Mouse (Mus musculus): ENCODE data around the gene Kirrel3. TPM values are rescaled to one million over a fixed set of nuclear protein-coding genes. Genes with fewer than 3 reads are reported as not detected.

Gene Kirrel3
- total RNA-seq, 4 experiments from 2014 or later = 0.41 to 1.6 (median 0.80) TPM

DNA sequence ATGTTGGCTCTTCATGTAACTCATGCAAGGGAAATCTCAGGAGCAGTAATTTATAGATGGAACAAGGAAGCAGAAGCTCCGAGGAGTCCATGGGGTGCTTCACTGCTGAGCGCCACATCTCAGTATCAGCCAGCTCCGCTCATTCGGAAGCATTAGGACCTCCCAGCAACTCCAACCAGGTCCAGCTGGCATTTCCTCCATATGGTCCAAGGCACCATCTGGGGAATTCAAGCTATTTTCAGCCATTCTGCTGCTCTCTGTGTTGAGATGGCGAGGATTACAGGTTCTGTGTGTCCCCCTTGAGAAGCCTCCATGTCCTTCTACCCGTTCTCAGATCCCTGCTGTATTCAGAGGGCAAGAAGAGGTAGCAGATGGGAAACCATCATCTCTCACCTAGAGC is 419.5 kb downstream of the Kirrel3 start:
- no peak for DNase-seq

DNA sequence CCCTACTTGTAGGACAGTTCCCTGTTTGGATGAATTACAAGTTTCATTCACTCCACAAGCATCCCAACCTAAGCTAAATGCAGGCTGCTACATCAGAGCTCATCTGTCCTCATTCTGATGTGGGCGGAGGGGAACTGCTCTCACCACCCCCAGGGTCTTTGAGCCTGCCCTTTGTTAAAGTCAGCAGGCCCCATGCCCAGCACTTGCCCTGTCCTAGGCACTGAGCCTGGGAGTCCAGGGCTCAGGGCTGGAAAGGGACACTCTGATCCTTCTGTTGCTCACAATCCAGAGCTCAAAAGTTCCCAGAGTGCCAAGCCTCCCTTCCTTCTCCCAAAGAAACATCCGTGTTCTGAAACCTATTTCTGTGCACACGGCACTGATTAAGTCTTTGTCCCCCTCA is 422.3 kb downstream of the Kirrel3 start:
- no peak for DNase-seq

DNA sequence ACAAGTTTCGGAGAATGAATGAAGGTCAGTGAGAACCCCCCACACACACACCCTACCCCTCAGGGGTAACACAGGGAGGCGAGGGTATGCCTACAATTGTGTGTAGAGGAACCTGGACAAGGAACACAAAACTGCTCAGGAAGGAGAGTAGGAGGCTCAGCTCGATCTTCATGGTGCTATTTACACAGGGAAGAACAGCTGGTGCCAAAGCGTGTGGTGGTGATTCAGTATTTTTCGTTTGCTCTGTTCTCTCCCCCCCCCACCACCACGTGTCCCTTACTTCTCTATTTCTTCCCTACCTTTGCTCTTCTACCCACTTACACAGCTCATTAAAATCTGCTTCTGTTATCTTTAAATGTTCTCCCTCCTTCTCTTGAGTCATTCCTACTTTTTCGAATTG is 426.1 kb downstream of the Kirrel3 start:
- no peak for DNase-seq

DNA sequence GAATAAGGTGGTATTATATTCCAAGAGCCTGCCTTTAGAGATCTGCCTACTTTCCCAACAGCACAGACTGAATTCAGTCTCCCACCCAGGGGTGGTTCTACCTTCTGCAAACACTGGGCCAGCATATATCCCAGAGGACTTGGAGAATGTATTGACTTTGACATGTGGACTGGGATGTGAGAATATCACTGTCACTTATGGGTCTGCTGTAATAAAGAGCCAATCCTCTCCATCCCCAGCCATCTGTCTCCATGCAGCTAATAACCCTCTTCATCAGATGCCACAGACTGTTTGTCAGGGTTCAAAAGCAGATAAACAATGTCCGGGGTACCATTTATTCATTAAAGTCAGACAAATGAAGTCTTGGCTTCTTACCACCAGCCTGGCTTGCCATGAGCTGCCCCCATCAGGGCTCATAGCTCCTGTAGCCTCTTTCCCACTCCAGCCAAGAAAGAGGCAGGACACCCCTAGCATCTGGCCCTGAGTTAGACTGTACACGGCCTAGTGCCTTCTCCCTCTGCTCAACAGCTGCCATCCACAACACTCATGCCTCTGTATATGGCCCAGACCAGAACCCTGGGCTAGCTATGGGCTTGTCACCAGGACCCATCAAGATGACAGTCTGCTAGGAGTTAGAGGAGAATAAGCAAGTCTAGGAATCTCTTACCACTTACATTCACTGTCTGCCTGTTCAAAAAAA is 426.7 kb downstream of the Kirrel3 start:
- DNase-seq = no peak

DNA sequence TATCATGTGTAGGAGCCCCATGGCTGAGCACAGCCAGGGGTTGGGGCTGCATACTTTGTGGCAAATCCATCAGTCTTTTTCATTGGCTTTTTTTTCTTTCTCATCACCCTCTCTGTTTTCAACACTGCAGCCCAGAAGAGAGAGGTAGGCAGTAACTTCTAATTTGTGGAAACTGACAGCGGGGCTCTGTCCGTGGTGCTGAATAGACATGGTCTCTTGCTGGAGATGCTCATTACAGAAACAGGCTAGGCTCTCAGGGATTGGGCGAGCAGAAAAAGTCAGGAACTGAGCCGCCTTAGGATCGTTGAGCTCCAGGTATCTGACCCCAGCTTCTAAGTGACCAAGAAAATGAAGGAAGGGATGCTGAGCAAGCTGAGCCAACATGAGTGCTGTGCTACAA is 427.3 kb downstream of the Kirrel3 start:
- DNase-seq = peak; percentile 20

DNA sequence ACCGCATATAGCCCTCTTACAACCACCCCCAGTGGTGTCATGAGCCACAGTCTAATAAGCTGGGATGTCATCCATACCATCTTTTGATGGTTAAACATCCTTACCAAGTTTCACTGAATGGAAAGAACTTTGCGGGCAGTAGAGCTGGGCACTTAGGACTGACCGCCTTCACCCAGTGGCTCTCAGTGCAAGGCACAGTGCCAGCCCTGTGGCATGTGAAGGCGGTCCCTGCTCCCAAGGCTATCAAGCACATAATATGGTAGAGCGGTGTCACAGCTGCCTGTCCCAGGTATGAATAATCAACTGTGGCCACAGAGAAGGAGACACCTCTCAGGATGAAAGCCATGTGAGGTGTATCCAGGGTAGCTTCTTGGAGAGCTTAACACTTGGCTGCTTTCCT is 433.3 kb downstream of the Kirrel3 start:
- DNase-seq = no peak

DNA sequence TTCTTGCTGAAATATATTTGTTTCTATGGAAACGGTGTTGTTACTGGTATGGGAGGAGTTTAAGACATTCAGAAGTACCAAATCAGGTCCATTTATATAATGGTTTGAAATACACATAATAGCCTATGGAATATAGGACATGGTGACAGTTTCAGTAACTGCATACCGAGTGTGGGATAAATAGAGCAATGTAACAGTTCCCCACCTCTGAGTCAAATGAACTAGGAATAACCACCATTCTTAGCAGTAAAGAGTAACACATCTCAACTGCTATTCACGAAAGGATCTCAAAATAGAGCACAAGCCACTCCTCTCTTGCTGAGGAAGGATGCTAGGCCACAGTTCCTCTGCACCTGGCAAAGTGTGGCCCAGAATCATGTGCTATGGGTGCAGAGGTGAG is 434.4 kb downstream of the Kirrel3 start:
- no peak for DNase-seq

DNA sequence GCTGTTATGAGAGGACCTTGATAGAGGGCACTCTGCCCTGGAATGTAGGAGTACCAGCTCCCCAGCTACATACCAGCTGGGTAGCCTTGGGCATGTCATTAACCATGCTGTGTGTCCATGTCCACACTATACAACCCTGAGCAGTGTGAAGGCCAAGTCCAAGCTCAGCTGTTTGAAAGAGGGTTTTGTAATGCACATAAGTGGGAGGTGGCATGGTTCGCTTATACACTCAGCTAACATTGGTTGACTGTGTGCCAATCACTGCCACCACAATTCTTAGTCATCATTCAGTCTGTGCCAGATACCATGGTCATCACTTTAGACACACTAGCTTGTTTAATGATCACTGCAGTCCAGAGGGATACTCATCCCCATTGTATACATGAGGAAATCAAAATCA is 436.2 kb downstream of the Kirrel3 start:
- peak; percentile 53 for DNase-seq

DNA sequence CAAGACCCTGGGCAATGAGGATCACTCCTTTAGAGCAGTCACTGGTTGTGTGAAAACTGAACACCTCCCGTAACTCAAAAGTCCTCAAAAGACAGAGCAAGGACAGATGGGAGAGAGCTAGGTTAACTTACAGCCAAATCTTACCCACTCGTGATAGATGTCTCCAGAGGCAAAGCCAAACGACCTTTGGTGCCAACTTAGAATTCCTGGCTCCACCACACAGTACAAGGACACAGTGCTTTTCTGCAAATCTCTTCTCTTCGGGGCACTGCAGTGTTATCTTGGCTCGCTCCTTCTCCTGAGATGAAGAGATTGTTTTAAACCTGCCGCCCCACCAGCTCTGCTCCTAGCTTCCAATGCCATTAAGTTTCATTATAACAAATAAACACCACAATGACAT is 437.0 kb downstream of the Kirrel3 start:
- DNase-seq = no peak

DNA sequence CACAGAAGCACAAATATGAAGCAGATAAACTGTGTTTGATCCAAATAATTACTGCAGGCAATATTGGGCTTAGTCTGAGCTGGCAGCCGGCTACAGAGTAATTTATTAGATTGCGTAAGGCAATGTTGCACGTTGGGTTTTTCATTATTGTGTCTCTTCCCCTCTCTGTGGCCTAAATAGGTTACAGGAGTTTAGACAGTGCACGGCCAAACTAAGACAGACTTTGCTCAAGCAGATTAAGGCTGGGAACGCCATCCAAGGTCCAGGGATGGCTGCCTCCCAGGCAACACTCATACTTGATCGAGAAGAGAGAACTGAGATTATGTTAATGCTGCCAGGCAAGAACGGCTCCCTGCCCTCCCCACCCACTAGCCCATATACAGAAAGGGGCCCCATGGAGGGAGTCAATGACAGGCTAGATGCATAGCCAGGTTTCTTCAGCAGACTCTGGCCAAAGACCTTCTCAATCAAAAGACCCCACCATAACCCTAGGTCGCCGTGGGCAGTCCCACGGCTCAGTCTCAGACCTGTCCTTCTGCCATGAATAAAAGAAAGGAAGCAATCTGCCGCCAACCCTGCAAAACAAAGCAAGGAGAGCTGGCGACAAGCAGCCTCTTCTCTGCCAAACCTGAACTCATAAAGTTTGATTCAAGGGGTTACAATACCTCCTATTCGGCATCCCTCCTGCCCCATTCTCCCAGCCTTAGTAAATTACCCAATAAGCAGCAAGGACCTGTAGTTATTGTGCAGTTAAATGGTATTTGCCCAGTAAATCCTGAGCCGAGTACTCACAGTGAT is 437.6 kb downstream of the Kirrel3 start:
- DNase-seq = no peak

DNA sequence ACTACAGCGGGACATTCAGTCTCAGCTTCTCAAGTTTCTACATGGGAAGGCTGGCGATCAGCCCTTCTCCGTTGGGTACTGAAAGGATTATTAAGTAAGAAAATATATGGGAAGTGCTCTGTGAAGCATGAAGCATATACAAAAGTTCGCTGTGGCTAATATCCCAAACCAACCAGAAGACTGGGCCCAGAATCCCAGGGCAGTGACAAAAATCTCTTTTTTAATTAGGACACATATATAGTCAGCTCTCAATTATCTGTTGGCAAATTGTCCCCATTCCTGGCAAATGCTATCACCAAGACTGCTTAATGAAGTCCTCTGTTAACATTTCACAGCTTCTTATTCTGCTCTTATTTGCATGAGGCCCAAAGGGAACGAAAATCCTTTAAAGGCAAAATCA is 439.9 kb downstream of the Kirrel3 start:
- DNase-seq = no peak

DNA sequence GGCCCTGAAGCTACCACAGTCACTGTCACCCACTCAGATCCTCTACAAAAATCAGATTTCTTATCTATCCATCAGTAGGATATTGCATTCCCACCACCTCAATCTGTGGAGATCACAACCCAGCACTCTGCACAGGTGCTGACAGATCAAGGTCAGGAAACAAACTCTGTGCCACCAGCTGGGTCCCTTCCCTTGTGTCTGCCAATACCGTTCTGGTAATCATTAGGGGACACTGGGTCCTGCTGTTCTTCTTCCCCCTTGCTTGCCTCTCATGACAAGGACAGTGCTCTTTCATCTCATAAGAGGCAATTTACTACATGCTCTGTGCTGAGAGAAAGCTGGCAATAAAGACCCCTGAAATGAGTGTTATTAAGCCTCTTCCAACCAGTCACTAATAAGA is 444.7 kb downstream of the Kirrel3 start:
- DNase-seq = no peak

DNA sequence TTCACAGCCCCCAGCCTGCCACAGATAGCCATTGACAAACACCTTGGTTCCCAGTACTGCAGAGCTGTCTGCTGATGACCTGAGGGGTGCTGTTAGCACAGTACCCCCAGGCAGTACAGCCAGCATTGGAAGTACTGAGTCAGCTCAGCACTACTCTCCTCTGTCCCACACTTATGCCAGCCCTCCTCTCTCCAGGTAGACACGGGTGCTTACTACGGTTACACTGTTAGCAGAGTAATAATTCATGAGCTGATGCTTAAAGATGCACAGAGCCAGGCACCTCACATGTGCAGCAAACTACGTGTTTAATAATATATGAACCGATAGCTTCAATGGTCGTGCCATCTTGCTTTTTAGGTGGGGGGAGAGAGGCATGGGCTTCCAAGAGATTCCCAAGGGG is 452.4 kb downstream of the Kirrel3 start:
- DNase-seq = no peak

DNA sequence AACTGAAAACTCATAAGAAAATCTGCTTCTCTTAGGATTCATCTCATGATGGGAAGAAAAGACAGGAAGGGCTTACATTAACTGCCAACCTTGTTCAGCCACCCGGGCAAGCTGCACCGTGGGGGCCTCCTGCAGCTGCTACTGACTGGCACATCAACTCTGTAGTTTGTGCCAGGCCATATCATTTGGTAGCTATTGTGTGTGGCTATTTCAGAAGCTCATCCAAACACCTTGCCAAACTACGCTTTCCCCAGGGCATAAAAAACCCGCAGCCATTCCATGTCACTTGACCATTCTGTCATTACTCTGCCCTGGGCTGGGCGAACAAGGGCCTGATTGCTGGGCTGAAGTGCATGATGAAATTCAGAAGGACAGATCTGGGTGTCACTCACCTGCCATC is 453.9 kb downstream of the Kirrel3 start:
- no peak for DNase-seq

DNA sequence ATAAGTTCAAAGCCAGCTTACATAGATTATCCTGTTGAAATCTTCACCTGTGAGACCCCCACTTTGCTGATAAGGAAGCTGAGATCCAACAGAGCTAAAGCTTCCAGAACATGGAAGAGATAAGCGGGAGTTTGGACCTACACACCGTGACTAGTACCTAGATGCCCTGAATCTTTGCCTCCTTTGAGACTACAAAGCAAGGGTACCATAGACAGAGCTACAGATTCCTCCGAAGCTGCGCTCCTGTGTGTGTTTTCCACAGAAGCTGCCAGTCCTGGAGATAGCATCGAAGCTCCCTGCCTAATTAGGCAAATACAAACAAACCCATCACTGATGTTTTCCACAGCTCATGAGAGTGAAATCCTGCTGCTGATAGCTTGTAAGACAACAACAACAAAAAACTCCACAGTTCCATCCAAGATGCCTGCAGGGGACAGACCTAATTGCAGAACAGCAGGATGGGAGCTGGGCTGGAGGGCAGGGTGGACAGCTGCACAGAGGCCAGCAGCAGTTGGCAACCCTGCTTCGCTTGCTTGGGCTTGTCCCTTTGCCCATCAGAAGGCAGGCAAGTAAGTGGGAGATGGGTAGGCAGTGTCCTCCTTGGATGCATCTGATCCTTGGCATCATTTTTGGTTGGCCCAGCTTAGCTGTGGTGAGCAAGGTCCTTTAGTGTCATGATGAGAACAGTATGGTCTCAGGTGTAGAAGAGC is 456.6 kb downstream of the Kirrel3 start:
- DNase-seq = no peak

DNA sequence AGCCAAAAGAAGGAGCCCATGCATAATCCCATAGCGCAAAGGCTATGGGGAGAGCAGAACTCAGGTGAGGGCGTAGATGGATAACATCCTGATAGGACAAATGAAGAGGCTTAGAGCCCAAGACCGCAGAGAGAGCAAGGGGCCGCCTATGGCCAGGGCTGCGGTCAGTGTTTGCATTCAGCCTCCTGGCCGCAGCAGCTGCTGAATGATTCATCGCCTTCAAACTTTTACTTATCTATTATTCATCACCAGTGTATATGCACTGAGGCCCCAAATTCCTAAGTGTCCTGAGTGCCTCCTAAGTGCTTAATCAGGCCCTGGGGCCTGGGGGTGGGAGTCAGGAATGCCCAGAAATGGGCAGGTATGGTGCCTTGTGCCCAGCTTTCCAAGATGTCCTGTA is 457.3 kb downstream of the Kirrel3 start:
- DNase-seq = no peak

DNA sequence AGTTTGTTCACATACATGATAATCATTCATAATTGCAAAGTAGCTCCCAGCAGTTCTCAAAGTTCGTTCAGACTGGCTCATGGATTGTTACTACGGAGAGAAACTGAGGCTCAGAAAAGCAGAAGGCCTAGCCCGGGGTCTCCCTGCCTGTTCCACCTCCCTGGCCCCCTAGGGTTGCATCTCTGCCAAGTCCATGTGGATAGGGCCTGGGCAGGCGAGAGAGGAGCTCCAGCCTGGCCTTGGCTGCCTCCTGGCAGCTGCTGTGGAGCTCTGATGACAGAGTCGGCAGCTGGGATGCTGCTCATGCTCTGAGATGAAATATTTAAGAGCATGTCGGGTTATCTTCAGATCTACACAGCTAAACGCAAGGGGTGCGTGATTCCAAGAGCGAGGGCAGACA is 459.6 kb downstream of the Kirrel3 start:
- no peak for DNase-seq

DNA sequence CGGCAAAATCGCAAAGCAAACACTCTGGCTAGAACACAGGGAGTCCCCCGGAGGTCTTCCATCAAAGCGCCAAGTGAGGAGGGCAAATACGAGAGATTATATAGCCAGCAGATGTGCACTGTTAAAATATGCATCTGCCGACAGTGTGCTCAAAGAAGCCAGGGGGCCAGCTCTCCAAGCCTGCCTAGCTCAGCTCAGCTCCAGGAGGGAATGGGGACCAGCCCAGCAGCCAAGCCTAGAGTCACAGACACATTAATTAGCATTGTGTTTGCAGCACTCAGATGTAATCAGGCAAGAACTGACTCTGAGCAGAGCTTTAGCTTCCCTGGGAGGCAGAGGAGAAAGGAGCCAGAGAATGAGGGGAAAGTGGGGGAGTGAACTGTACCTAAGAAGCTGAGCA is 461.6 kb downstream of the Kirrel3 start:
- DNase-seq = no peak

DNA sequence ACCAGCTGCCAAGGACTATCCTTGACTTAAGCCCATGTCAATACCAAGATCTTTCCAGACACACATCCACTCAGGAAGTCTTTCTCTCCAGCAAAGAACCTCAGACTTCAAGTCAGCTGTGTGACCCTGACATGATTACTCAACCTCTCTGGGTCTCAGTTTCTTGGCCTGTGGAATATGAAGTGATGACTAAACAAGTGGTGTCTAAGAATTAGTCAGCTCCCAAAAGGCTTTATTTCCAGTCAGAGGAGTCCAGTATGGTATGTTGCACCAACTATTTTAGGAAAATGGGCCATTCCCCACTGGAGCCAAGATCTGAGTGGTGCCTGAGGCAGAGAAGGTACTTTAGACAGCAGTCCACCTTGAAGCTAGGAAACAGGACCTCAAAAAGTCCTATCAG is 462.0 kb downstream of the Kirrel3 start:
- DNase-seq = peak; percentile 12

DNA sequence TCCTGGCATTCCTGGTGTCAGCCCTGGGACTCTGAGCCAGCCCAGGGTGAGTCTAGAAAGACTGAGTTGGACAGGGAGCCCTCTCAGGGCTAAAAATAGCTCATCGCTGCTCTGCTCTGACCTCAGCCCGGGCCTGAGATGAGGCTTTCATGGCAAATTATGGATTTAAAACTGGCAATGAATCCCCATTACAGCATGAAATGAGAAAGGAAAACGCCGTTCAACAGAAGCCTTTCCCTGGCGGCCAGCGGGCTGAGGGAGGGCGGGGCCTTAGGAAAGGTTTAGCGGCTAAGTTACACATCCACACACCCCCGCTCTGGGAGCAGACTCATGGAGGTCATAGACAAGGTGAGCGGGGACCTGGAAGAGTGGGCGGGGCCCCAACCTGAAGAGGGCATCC is 467.7 kb downstream of the Kirrel3 start:
- DNase-seq = no peak

DNA sequence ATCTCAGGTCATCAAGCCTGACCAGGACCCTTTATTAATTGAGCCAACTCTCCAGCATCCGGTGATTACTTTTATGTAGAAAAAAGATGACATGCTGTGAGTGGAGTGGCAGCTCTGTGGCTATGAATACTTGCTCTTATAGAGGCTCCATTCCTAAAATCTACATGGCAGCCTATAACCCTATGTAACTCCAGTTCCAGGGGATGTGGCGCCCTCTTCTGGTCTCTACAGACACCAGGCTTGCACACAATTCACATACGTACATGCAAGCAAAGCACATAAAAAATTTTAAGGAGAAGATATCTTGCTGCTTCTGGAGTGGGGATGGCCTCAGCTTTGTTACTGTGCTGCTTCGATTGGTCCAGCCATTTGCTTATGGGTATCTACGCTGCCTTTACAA is 468.5 kb downstream of the Kirrel3 start:
- no peak for DNase-seq

DNA sequence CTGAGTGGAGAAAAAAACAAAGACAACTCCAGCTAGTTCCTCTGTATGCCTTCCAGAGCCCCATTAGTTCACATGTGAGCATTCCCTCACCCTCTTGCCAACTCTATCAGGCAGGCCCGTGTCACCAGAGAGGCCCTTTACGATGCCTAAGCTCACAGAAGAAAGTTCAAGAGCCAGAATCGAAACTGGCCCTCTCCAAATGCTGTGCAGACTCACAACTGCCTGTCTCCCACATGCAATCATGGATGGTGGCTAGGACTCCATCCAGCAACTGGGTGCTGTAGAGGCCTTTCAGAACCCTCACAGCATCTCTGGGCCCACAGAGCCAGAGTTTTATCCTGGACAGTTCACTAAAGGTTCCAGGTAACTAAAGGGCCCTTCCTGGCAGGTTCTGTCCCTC is 470.8 kb downstream of the Kirrel3 start:
- DNase-seq = no peak

DNA sequence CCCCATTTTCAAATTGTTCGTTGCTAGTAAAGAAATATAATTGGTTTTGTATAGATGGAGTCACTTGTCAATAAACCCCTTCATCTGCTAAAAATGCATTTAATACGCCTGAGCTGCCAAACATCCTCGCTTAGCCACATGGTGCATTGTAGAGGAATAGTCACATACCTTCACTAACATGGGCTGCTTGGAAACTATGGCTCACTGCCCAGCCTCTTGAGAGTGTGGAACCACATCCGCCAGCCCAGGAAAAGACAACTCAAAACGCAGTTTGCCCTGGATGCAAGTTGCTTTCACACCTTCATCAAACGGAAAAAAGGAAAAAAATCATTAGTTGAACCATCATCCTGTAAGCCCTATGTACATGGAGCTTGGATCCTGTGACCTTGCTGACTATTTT is 472.0 kb downstream of the Kirrel3 start:
- DNase-seq = no peak

All from adrenal gland, adult 8-10 months (tissue).